Mouse (Mus musculus): ENCODE data around the gene Rps6ka4.

DNA sequence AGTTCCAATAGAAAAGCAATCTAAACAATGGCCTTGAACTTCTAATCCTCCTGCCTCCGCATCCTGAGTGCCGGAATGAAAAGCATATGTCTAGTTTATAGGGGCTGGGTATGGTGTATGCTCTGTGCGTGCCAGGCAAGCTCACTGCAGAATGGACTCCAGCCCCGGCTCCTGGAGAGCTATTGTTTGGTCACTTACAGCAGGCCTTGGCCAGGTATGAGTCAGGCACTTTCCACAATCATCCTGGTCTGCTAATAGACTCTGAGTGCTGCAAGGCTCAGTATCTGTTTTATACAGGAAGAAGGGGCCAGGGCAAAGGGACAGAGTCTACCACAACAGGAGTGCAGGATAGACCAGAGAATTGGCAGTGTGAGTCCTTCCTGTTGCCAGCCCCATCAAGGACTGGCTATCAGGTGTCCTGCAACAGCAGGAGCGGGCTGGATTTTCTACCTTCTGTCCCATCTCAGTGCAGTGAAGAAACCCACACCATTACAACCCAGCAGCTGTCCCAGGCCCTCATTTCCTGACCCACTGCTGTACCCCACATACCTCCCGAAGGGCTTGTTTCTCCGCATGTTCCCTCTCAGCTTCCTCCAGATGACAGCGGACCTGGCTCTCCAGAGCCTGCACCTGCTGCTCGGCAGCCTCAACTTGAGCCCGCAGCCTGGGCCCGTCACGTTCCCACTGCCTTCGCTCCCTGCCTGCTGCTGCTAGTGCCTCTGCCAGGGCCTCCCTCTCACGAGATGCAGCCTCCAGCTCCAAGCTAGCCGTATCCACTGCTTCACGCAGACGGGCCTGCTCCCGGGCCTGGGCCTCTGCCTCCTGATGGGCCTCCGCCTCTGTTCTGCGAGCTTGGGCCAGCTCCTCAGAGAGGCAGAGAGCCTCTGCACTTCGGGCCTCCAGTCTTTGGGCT, 12.2 kb upstream of the Rps6ka4 start:
- TF ChIP-seq TAL1 (IDR thresholded peaks at IDR 0.05; ENCODE audit: low read length) (no peak), GATA1 (IDR thresholded peaks at IDR 0.05; ENCODE audit: low read length) (no peak)
